Mouse (Mus musculus): Measurements from ENCODE around the gene Tnk2.

DNA sequence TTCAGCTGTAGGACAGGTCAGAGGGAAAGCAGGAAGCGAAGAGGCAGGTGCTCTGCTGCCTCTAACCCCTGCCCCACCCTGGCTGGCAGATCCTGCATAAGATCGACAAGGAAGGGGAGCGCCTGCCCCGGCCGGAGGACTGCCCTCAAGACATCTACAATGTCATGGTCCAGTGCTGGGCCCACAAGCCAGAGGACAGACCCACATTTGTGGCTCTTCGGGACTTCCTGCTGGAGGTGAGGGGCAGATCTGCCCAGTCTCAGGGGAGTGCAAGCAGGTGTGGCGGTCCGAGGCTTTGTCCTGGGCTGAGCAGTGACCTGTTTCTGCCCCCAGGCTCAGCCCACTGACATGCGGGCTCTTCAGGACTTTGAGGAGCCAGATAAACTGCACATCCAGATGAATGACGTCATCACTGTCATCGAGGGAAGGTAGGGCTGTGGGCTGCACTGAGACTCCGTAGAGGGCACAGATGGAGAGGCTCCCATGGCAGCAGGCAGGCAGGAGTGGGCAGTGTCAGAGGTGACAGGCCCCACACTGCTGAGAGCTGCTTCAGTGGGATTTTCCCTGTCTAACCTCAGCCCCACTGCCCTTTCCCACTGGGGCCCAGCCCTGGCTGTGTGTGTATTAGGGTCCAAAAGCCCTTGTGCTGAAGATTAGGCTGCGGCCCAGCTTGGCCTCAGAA is 27.7 kb downstream of the Tnk2 start:
- no peak for TF ChIP-seq POLR2A (IDR thresholded peaks at IDR 0.05; ENCODE audit: extremely low read depth, insufficient read depth, low read length)
- no peak for TF ChIP-seq CTCF (IDR thresholded peaks at IDR 0.05; ENCODE audit: extremely low read depth, insufficient read depth, low read length)

Measured in cortical plate, adult 2 months (tissue).